Mouse (Mus musculus) stomach, embryonic 14.5 days (tissue): ENCODE measurements at regions not wholly inside any gene's neighbourhood (a gene's known extent, or its start where the extent isn't known, plus 50 kb on each side); places are given as distances from the start of the nearest gene placed in this dataset.

Experiments used
- ATAC-seq: fragments of 200-750 bp; cut with Nextera tagmentation; 2 replicates; pipeline ENCODE4 v1.8.0; 2017; ENCODE audit warnings: low read depth, moderate TSS enrichment; ENCODE audit not compliant: insufficient number of reproducible peaks, insufficient read depth, low FRiP score
- H3K27ac ChIP-seq: fragments of 300-500 bp; sonication (generic); 2 replicates; pipeline ENCODE4 v1.5.1; 2014; ENCODE audit warnings: mild to moderate bottlenecking, low read length, moderate library complexity, mixed read lengths
- H3K27me3 ChIP-seq: fragments of 300-500 bp; sonication (generic); 2 replicates; pipeline ENCODE4 v1.6.1; 2014; ENCODE audit warnings: low read length, control low read depth, mixed read lengths; ENCODE audit not compliant: control insufficient read depth, insufficient read depth
- H3K36me3 ChIP-seq: fragments of 300-500 bp; sonication (generic); 2 replicates; pipeline ENCODE4 v1.6.1; 2014; ENCODE audit warnings: mild to moderate bottlenecking, control low read depth, low read length, moderate library complexity, mixed read lengths; ENCODE audit not compliant: control insufficient read depth, insufficient read depth
- H3K4me1 ChIP-seq: fragments of 300-500 bp; sonication (generic); 2 replicates; pipeline ENCODE4 v1.6.1; 2014; ENCODE audit warnings: low read length, control low read depth, mixed read lengths; ENCODE audit not compliant: control insufficient read depth, insufficient read depth
- H3K4me2 ChIP-seq: fragments of 300-500 bp; sonication (generic); replicated peaks from 2 replicates; pipeline ENCODE4 v1.6.1; 2014; ENCODE audit warnings: low read depth, low read length, control low read depth
- H3K4me3 ChIP-seq: fragments of 300-500 bp; sonication (generic); 2 replicates; pipeline ENCODE4 v1.5.1; 2014; ENCODE audit warnings: low read depth, low read length, control low read depth
- H3K9ac ChIP-seq: fragments of 300-500 bp; sonication (generic); replicated peaks from 2 replicates; pipeline ENCODE4 v1.6.1; 2014; ENCODE audit warnings: low read depth, mild to moderate bottlenecking, control low read depth, low read length, moderate library complexity, mixed read lengths
- H3K9me3 ChIP-seq: fragments of 300-500 bp; sonication (generic); 2 replicates; pipeline ENCODE4 v1.6.1; 2016; ENCODE audit warnings: low read depth, low read length, control low read depth; ENCODE audit not compliant: control insufficient read depth
- WGBS: fragments of 180-500 bp; shearing (Covaris S2); extraction: QIAGEN DNeasy Blood & Tissue Kit; methylation state at CpG from one replicate; pipeline ENCODE4 v1.1.7; 2014; 5-methylcytosine and 5-hydroxymethylcytosine counted together

- Histone ChIP-seq H3K36me3 (no peaks in the 10 kb centered on the region), H3K9ac (no peak overlapping the region), H3K4me2 (no peak overlapping the region), H3K9me3 (no peaks in the 10 kb centered on the region), H3K27me3 (no peaks in the 10 kb centered on the region), H3K4me1 (no peaks in the 10 kb centered on the region), H3K4me3 (no peak overlapping the region), H3K27ac (no peak overlapping the region)
- WGBS = 63% methylated on average over 27 of the region's 27 CpGs
- ATAC-seq = no peak
Measured at GRCm38 (mm10) chr8:9117809-9118737, 427.8 kb upstream of the Arglu1 start.

- H3K4me1 ChIP-seq = 0 out of 2 replicates have a peak, but pooled peaks cover 6% of the 10 kb centered on the region
- H3K9me3 ChIP-seq = no peaks in the 10 kb centered on the region
- ATAC-seq = no peak; the same call in 1 of the 2 replicates
- H3K4me2 ChIP-seq = no peak overlapping the region
- no peak overlapping the region for H3K4me3 ChIP-seq
- H3K36me3 ChIP-seq = no peaks in the 10 kb centered on the region
- no peak overlapping the region for H3K27ac ChIP-seq
- no peaks in the 10 kb centered on the region for H3K27me3 ChIP-seq
- 37% methylated on average over 5 of the region's 5 CpGs for WGBS
- H3K9ac ChIP-seq = no peak overlapping the region
Measured at GRCm38 (mm10) chr8:9095980-9096379, 405.7 kb upstream of the Arglu1 start.

GRCm38 (mm10) chr8:9094002-9094401, 403.7 kb upstream of the Arglu1 start:
- 0 out of 2 replicates have a peak, but pooled peaks cover 6% of the 10 kb centered on the region for H3K4me1 ChIP-seq
- H3K9me3 ChIP-seq = no peaks in the 10 kb centered on the region
- H3K27ac ChIP-seq = peak overlapping the region; percentile 33; the same call in 1 of the 2 replicates
- 43% methylated on average over 9 of the region's 9 CpGs for WGBS
- ATAC-seq = no peak
- no peak overlapping the region for H3K4me2 ChIP-seq
- H3K9ac ChIP-seq = no peak overlapping the region
- H3K4me3 ChIP-seq = no peak overlapping the region
- H3K36me3 ChIP-seq = no peaks in the 10 kb centered on the region
- H3K27me3 ChIP-seq = no peaks in the 10 kb centered on the region

GRCm38 (mm10) chr8:9093356-9093755, 403.0 kb upstream of the Arglu1 start:
- H3K9me3 ChIP-seq = no peaks in the 10 kb centered on the region
- no peaks in the 10 kb centered on the region for H3K27me3 ChIP-seq
- H3K4me2 ChIP-seq = no peak overlapping the region
- 0 out of 2 replicates have a peak, but pooled peaks cover 6% of the 10 kb centered on the region for H3K4me1 ChIP-seq
- no peak overlapping the region for H3K9ac ChIP-seq
- no peak overlapping the region for H3K4me3 ChIP-seq
- H3K36me3 ChIP-seq = no peaks in the 10 kb centered on the region
- WGBS = 41% methylated on average over 4 of the region's 4 CpGs
- ATAC-seq = no peak
- no peak overlapping the region for H3K27ac ChIP-seq

- Histone ChIP-seq H3K36me3 (no peaks in the 10 kb centered on the region), H3K9me3 (no peaks in the 10 kb centered on the region), H3K4me2 (no peak overlapping the region), H3K4me1 (peaks cover 5% of the 10 kb centered on the region; the same call in 1 of the 2 replicates), H3K4me3 (no peak overlapping the region), H3K27ac (no peak overlapping the region), H3K9ac (no peak overlapping the region), H3K27me3 (no peaks in the 10 kb centered on the region)
- WGBS = 93% methylated on average over 4 of the region's 4 CpGs
- ATAC-seq = no peak
Measured at GRCm38 (mm10) chr8:9072724-9073123, 382.4 kb upstream of the Arglu1 start.

- Histone ChIP-seq H3K9me3 (no peaks in the 10 kb centered on the region), H3K9ac (no peak overlapping the region), H3K4me2 (no peak overlapping the region), H3K27ac (no peak overlapping the region), H3K4me3 (no peak overlapping the region), H3K4me1 (peaks cover 5% of the 10 kb centered on the region; the same call in 1 of the 2 replicates), H3K27me3 (no peaks in the 10 kb centered on the region), H3K36me3 (no peaks in the 10 kb centered on the region)
- ATAC-seq = no peak
- WGBS = 61% methylated on average over 11 of the region's 11 CpGs
Measured at GRCm38 (mm10) chr8:9072286-9072685, 382.0 kb upstream of the Arglu1 start.

- ATAC-seq = no peak
- Histone ChIP-seq H3K4me1 (peaks cover 5% of the 10 kb centered on the region; the same call in 1 of the 2 replicates), H3K27ac (no peak overlapping the region), H3K27me3 (no peaks in the 10 kb centered on the region), H3K4me3 (no peak overlapping the region), H3K9me3 (no peaks in the 10 kb centered on the region), H3K4me2 (no peak overlapping the region), H3K36me3 (no peaks in the 10 kb centered on the region), H3K9ac (no peak overlapping the region)
- WGBS = 51% methylated on average over 6 of the region's 6 CpGs
Measured at GRCm38 (mm10) chr8:9070953-9071352, 380.6 kb upstream of the Arglu1 start.

- Histone ChIP-seq H3K9ac (no peak overlapping the region), H3K27ac (no peak overlapping the region), H3K9me3 (no peaks in the 10 kb centered on the region), H3K4me3 (no peak overlapping the region), H3K4me1 (peaks cover 5% of the 10 kb centered on the region; the same call in 1 of the 2 replicates), H3K36me3 (no peaks in the 10 kb centered on the region), H3K4me2 (no peak overlapping the region), H3K27me3 (no peaks in the 10 kb centered on the region)
- ATAC-seq = peak; percentile 49; the same call in 1 of the 2 replicates
- 46% methylated on average over 7 of the region's 7 CpGs for WGBS
Measured at GRCm38 (mm10) chr8:9069845-9070244, 379.5 kb upstream of the Arglu1 start.
